Mouse (Mus musculus) heart, adult 2 months (tissue): ENCODE measurements around the gene Pold1.

ENCODE experiments used
- CTCF ChIP-seq: fragments of 200-600 bp; IDR thresholded peaks from 2 replicates; pipeline ENCODE4 v1.8.1; 2022; ENCODE audit warnings: antibody characterized with exemption, mild to moderate bottlenecking, moderate library complexity
- POLR2A ChIP-seq: fragments of 200-500 bp; IDR thresholded peaks from 2 replicates; pipeline ENCODE4 v1.6.1; 2011; ENCODE audit warnings: mild to moderate bottlenecking, low read depth, low read length, control low read depth; ENCODE audit not compliant: insufficient read depth

DNA sequence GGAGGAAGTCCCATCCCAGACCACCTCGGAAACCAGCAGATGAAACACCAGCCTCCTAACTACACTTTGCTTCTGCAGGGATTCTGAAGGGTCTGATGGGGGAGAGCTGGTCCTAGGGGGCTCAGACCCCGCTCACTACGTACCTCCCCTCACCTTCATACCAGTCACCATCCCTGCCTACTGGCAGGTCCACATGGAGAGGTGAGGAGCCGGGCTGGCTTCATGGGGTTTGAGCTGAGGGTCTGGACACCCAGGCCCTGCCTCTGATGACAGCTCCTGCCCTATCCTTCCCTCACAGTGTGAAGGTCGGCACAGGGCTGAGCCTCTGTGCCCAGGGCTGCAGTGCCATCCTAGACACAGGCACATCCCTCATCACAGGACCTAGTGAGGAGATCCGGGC, 36.3 kb upstream of the Pold1 start:
- TF ChIP-seq CTCF (no peak), POLR2A (no peak)
